Mouse (Mus musculus): ENCODE results near the gene Olfr519.

The Olfr519 gene

DNA sequence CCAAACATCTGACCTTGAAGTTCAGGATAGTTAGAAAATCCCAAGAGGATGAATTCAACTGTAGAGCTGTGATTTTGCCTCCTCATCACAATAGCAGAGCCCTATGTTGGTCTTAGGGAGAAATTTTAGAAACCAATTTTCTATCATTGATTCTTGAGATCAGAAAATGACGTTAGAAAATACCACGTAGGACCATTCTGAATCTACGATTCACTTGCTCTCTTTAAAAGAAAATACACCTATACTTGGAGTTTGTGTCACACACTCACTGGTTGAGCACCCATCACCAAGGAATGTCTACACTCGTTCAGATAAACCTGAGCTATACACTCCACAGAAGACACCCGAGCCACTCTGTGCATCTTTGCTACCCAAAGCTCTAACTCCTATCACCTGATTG lies at the start of gene Olfr519:
Olfr519 (minus strand) TSS at position 101 of the 400 bp plus-strand sequence.
- no peak for DNase-seq (ENCODE audit: extremely low spot score, low spot score)

DNA sequence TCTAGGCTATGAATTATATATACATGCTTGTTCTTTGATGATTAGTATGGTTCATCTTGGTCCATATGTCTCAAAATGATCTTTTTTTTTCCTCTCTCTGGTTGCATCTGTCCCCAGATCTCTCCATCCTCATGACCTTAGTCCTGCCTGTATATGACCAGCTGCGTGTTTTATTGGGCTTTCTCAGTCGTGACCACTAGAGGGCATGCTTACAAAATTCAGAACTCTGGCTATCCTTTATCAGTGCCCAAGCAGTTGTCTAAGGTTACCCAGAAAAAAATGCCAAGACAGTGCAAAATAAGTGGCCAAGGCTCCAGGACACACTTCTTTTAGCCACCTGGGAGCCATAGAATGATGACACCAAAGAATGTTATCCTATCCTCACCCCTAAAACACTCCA lies 49.8 kb upstream of the Olfr519 start:
- peak; percentile 48 for DNase-seq (ENCODE audit: extremely low spot score, low spot score)

DNA sequence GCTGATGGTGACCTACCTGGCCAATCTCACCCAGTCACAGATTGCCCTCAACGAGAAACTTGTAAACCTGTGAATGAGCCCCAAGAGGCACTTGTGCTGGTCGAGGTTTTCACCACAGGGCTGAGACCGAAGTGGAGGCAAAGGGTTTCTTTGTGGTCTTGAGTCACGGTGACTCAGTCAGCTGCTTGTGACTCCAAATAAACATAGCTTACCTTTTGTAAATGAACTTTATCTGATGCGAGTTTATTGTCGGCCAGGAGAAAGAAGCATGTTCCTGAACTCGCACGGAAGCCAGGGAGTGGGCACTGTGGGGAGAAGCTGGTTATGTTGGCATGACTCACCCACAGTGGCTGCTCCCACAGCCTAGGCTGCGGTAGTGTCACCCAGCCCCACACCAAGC lies 47.2 kb upstream of the Olfr519 start:
- no peak for DNase-seq (ENCODE audit: extremely low spot score, low spot score)

DNA sequence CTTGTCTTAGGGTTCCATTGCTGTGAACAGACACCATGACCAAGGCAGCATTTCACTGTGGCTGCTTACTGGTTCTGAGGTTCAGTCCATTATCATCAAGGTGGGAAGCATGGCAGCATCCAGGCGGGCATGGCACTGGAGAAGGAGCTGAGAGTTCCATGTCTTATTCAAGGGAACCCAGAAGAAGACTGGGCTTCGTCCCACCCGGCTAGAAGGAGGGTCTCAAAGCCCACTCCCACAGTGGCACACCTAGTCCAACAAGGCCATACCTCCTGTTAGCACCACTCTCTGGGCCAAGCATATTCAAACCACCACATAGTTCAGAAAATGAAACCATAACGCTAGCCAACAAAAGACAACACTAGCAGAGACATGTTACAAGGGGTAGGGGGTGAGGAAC lies 42.4 kb upstream of the Olfr519 start:
- no peak for DNase-seq (ENCODE audit: extremely low spot score, low spot score)

DNA sequence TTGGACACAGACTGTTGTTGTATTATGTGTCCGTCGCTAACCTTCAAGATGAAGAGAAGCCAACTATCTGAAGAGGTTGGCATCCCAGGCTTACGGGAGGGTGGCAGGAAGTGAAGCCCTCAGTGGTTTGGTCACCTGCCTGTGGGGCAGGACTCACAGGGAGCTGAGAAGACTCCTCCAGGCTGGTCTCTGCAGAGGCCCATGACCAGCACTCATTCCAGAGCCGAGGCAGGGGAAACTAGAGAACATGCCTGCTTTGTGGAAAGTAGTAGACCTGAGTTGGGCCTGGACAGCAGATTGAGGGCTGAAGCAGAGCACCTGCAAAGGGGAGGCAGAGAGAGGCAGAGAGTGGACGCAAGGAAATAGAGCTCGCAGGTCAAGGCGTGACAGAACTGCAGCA lies 41.2 kb upstream of the Olfr519 start:
- DNase-seq (ENCODE audit: extremely low spot score, low spot score) = no peak

DNA sequence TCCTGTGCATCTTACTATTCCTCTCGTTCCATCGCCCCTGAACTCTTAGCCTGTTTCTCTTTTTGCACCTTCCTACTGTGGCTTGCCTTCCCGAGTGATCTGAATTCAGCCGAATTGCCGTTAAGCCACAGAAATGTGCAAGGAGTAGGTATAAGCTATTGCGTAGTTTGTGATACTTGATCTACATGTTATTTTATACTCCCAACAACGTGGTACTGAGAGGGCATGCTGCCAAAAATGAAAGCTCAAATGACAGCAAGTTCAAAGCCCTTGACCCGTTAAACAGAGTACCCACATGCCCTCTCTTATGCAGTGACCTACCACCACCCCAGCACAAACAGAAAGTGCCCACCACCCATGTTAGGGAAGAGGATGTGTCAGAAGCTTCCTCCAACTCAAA lies 40.6 kb upstream of the Olfr519 start:
- DNase-seq (ENCODE audit: extremely low spot score, low spot score) = no peak

DNA sequence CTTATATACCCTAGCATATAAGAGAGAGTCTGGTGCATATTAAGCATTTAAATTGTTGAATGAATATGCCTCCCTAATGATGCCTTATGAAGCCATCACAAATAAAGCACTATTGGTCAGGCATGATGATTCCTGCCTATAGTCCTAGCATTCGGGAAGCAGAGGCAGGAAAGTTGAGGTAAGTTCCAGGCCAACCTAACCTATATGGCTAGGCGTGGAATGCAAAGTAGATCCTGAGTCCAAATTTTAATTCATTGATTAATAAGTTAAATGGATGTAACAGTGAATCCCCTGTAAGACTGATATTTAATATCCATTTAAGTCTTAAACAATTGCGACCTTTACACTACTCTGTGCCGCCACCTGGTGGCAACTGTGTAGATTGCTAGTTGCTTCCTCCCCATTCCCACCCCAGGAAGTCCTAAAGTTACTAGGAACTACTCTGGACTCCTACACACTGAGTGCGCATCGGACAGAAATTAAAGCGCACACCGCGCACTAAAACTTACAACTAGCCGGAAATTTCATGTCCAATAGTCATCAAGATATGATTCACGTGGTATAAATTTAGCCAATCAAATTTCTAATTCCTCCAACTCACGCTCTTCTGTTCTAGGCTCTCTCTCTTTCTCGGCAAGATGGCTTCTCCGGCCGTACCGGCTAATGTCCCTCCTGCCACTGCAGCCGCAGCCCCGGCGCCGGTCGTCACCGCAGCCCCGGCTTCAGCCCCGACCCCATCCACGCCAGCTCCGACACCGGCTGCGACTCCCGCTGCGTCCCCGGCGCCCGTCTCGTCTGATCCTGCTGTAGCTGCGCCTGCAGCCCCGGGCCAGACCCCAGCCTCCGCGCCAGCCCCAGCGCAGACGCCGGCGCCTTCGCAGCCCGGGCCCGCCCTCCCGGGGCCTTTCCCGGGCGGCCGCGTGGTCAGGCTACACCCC lies 39.8 kb upstream of the Olfr519 start, which contains the start of gene Eif3f:
Eif3f (plus strand) TSS at position 624 of the 938 bp plus-strand sequence.
- peak; percentile 91 for DNase-seq (ENCODE audit: extremely low spot score, low spot score)

DNA sequence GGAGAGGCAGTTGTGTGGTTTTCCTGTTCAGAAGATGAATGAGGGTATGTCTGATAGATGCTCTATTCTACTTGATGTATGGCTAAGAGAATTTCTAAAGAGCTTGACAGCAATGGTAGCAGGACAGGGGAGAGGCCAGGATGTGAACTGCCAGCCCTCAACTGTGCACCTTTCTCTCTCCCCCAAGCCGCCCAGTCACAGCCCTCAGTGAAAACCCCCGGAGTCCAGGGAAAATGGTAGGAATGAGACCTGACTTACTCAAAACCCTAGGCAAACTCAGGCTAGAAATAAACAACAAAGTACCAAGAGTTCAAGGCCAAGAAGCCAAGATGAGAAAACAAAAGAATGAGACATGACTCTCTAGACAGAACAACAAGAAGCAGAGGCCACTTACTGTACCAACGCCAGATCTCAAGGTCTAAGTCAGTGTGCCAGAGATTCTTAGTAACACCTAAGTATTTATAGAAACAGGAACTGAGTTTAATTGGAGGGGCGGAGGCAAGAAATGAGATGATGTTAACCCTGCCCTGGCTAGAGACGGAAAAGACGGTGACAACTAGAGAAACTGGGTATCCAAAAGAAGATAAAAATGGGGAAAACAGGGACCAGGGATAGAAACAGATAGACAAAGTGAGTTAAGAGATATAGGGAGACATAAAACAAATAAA lies 35.6 kb upstream of the Olfr519 start, which contains the start of gene Nlrp10:
Nlrp10 (minus strand) TSS at position 453 of the 668 bp plus-strand sequence.
- no peak for DNase-seq (ENCODE audit: extremely low spot score, low spot score)

DNA sequence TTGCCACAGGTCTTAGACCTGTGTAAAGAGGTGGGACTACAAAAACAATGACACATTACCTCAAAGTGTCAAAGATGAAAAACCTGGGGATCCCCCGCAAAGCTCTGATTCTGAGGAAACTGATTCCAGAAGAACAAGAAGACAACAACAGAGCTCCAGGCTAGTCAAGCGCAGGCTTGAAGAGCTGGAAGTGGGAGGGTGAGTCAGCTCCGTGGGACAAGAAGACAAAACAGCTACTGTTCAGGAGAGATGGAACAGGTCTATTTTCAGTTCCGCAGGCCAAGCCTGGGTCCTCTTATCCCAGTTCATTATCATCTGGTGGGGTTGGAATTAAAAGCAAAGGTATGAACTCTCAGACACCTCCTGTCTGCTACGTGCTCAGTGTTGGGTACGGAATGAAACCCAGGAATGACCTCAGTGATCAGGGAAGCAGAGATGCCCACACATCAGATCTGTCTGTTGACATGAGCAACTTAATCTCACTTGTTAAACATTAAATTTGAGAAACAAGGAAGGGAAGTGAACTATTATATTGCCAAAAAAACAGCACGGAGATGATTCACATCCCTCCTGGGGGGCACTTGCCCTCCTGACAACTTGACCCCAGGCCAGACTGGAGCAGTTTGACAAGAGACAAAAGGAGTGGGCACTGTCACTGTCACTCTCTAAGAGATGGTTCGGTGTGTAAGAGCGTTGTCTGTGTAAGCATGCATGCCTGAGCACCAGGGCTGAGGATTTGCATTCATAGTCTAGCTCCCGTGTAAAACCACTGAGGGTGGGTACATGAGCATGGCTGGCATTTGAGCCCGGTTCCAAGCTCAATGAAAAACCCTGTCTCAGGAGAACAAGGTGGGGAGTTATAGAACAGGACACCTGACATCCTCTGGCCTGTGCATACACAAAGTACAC lies 34.3 kb upstream of the Olfr519 start:
- no peak for DNase-seq (ENCODE audit: extremely low spot score, low spot score)

DNA sequence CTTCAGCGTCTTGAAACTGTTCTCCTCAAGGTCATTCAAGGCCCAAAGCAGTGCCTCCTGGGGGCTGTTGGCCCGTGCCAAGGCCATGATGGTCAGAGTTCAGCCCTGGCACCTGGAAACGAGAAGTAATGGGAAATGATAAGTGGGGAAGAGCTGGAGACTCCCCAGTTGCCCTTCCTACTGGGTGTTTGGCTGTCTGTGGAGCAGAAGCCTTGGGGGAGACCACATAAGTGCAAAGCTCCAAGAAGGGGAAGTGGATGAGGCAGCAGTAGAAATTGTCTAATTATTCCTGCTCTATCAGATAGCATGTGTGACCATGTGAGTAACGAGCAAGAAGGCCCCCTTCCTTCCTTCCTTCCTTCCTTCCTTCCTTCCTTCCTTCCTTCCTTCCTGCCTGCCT lies 32.8 kb upstream of the Olfr519 start:
- DNase-seq (ENCODE audit: extremely low spot score, low spot score) = no peak

DNA sequence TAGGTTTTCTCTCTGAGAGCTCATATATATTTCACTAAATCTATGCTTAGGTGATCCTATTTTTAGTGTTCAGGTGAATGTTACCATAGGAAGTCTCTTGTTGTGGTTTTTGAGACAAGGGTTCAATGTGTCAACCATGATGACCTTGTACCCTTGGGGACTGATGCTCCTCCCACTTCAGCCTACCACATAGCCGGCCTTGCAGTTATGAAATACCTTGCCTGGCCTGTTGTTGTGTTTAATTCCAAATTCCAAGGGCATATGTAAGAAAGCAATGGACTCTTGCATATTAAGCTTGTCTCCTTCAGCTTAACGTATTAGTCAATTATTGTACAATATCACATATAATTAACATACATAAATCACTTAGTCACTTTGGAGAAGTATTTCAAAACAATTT lies 9.7 kb upstream of the Olfr519 start:
- no peak for DNase-seq (ENCODE audit: extremely low spot score, low spot score)

DNA sequence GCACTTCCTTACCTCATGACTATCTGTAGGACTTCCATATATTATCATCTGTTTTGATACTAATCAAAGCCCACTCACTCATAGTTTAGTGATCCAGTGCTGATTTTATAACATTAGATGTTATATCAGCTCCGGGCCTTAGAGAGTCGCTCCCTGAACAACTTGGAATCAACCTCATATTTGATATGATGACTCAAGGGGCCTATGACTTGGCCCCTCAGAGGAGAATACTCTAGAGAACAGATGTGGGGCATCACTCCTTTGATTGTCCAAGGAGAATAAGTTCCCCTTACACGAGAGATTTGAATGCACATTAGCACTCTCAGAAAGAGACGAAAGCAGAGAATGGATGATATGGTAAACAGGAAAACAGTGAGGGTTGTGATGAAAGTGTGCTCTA lies 9.3 kb downstream of the Olfr519 start, which contains the start of gene Olfr518:
Olfr518 (minus strand) TSS at position 101 of the 400 bp plus-strand sequence.
- DNase-seq (ENCODE audit: extremely low spot score, low spot score) = no peak

DNA sequence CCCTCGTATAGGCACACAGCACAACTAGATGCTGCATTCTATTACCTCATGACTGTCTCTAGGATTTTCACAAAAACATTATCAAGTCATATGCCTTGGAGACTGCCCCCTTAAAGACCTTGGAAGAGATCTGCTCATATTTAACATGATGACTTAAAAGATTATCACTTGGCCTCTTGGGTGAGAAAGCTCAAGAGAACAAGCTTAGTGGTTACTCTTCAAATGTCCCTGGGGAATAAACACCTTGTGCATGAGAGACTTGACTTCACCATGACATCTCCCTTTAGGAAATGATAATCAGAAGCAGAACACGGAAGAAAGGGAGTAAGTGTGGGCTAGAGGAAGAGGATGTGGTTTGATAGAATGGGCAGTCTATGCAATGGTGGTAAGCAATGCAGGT lies 21.9 kb downstream of the Olfr519 start, which contains the start of gene Olfr517:
Olfr517 (minus strand) TSS at position 101 of the 400 bp plus-strand sequence.
- DNase-seq (ENCODE audit: extremely low spot score, low spot score) = no peak

DNA sequence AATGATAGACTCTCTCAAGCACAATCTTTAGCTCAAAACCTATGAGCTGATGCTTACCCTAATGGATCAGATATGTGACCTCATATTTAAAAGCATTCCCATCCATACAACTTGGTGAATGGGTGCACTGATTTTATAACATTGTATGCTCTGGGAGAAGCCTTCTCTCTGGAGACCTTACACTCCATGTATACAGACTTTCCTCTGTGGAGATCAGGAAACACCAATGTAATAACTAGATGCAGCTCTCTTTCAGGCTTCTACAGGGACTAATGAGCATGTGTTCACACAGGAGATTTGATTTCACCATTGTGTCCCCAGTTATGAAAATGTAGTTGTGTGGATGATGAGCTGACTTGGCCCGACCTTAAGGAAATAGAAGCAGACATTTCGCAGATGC lies 43.8 kb downstream of the Olfr519 start, which contains the start of gene Olfr516:
Olfr516 (minus strand) TSS at position 101 of the 400 bp plus-strand sequence.
- DNase-seq (ENCODE audit: extremely low spot score, low spot score) = no peak

Measured in neural tube, embryonic 10.5 days (tissue).